Mouse (Mus musculus) thymus, postnatal 4 days (tissue): ENCODE results near the gene Gm44502.
"Not testable (repeated sequence)": the region's sequence is repeated elsewhere in the genome, so short reads cannot be mapped to it uniquely, and the experiment has no call there.

Experiments
- DNase-seq: peaks from one replicate; pipeline ENCODE4 v3.0.0; 2021

Gm44502 gene

DNA sequence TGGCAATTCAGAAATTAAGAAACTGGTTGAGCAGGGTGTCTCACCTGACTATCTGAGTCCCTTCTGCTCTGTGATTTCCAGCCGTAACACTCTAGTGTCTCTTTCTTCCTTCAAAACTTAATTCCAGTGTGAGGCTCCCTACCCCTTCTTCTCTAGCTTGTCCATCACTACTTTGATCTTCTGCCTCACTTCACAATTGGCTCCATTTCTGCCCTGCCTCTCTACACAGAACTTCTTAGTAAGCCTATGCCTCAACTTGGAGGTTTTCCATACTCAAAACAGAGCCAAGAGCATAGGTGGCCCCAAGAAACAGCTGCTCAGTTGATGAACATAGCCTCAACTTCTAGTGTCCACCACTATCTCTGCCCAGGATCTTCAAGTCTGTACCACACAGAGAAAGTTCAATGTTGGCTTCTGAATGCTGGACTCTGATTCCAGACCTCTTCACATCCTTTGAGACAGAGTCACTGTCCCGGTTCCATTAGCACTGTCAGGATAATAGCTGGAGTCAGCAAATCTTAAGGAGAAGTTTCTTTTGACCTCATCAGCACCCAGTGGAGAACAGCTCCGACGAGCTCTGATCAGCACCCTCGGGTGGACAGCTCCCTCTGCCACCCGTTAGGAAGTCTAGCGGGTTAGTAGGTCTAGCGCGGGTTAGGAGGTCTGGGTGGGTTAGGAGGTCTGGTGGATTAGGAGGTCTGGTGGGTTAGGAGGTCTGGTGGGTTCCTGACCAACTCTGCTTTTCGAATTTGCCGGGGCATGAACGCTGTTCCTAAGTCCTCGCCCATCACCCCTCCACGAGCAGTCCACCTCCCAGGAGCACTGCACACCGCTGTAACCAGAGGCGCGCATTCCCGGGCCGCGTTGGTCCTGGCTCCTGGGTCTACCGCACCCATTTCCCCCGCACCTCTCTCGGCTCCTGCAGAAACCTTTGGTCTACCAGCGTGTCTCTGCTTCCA is 23.7 kb upstream of the Gm44502 start:
- DNase-seq = peak; percentile 84

DNA sequence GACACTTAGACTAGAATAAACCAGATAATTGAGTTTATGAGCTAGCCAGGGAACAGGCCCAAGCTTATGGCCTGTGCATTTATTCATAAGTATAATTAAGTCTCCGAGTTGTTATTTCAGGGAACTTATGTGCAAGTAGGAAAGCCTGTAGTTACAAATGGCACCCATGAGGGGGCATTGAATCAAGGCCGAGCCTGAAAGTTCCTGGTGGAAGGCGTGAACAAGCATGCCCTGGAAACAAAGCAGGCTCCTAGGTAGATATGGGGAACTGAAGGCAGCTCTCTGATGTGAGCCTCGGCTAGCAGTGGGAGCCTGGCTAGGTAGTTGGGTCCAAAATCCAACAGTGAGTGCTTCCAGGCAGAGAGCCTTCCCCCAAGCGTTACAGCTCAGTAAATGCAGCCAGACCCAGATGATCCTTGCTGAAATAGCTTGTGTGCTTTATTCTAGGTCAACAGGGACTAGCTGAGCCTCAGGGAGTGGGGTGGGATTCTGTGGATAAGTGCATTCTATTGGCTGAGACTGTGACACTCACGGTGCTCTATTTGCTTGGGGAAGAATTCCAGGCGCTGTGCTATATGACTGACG is 13.1 kb upstream of the Gm44502 start:
- no peak for DNase-seq

DNA sequence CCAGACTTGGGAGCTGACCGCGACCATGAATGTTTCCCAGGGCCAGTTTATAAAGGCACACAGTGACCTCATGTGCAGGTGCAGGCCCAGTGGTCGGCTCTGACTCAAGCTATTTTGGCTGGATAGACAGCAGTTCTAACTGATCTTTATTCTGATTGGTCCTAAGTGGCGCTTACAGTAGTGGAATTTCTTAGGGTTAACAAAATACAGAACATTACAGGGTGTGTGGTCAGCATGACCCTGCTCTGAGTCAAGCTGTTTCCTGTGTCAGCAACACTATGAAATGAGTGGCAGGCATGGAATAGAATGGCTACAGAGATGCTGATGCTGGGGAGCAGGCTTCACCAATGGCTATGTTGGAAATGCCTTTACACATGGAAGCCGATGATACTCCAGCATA is 6.4 kb upstream of the Gm44502 start:
- no peak for DNase-seq

DNA sequence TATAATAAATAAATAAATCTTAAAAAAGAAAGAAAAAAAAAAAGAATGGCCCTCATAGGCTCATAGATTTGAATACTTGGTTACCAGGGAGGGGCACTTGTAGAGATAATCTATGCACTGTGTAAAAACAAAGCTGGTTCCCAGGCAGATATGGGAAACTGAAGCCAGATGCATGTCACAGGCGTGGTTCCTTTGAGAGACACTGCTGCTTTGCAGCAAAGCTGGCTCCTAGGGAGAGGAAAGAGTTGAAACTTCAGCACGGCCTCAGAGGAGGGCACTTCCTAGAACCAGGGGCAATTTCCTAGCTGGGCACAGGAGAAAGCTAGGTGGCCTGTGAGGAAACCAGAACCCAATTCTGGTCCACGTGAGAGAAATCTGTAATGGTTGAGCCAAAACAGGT is 4.6 kb upstream of the Gm44502 start:
- no peak for DNase-seq

DNA sequence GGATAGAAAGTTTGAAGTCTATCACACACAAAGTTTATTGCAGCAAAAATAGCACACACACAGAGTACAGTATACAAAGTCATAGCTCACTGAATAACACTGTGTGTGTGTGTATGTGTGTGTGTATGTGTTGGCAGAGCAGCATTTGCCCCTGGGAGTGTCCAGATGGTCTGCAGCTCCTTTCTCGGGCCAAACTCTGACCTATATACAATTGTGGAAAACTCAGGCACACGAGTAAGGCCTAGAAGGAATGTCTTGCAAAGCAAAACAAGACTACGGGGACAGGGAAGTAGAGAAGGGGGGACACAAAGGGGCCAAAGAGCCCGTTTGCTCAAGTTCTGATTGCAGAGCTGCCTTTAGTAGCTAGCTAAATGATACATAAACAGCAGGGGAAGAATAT is 3.5 kb upstream of the Gm44502 start:
- no peak for DNase-seq

DNA sequence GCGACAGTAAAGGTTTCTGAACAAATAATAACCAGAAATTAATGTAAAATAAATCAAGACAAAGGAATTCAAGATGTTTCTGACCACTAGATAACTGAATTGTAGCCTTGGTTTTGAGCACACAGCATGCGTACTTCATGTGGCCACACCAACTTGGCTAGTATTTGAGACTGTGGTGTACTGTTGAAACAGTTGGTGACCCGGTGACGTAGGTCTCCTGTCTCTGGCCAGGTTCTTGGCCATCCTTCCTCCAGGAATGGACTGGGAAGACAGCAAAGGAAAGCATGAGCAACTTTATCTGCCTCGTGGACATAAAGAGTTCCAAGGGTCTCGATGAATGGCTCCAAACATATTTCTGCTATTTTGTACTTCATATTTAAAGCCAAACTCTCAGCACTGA is 2.3 kb upstream of the Gm44502 start:
- no peak for DNase-seq

DNA sequence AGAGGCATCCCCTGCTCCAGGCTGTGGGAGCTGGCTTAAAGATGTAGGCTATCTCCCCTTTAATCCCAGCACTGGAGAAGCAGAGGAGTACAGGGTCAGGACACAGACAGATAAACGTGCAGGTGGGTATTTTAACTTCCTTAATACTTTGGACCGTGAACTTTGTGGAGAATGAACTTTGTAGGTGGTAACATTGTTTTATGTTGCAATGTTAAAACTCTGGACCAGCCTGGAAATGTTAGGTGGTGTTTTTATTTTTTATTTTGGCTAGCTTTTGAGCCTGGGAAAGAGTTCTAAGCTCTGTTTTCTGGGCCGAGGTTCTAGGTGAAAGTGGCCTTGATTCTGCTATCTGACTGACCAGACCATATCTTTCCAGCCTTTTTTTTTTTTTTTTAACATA is 1.8 kb upstream of the Gm44502 start:
- DNase-seq = no peak

DNA sequence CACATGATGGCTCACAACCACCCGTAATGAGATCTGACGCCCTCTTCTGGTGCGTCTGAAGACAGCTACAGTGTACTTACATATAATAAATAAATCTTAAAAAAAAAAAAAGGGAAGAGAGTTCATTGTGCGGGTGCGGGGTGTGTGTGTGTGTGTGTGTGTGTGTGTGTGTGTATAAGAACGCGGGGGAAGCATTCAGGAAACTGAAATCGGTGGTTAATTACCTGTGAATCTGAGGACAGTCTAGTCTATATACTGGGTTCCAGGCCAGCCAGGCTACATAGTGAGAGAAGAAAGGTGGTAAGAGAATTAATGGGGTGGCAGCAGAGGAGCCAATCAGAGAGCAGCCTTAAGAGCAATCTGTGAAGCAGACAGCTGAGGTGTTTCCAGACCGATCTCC is 1.3 kb upstream of the Gm44502 start:
- DNase-seq = not testable (repeated sequence)

DNA sequence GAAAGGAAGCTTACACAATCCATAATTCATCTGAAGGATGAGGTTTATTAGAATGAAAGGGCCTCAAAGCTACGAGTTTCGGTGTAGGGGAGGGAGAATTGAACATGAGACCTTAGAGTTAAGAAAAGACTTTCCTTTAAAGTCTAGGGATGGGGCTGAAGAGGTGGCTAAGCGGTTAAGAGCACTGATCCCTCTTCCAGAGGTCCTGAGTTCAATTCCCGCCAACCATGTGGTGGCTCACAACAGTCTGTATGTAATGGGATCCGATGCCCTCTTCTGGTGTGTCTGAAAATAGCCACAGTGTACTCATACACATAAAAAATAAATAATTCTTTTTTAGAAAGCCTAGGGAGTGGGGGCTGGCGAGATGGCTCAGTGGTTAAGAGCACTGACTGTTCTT is 845 bp upstream of the Gm44502 start:
- no peak for DNase-seq

DNA sequence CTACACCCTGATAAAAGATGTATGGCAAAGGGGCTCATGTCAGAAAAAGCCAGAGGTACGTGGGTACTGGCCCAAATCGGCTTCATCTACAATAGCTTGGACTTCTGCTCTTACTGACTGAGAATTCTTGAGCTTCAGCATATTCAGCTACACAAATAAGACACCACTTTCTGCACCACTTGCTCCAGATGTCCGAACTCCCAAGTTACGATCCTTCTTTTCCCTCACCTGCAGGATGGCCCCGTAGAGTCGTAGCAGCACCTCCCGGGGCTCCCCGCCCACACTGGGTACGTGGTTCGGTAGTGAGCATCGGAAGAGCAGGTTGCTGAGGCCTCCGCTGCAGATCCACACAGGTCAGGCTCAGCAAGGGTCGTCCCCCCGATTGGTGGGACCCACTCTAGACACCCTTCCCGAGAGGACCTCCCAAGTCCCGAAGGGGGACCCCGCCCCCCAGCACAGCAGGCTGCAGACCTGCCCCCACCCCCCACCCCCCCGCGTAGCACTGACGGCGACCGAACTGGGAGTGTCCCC is 610 bp downstream of the Gm44502 start:
- DNase-seq = no peak

DNA sequence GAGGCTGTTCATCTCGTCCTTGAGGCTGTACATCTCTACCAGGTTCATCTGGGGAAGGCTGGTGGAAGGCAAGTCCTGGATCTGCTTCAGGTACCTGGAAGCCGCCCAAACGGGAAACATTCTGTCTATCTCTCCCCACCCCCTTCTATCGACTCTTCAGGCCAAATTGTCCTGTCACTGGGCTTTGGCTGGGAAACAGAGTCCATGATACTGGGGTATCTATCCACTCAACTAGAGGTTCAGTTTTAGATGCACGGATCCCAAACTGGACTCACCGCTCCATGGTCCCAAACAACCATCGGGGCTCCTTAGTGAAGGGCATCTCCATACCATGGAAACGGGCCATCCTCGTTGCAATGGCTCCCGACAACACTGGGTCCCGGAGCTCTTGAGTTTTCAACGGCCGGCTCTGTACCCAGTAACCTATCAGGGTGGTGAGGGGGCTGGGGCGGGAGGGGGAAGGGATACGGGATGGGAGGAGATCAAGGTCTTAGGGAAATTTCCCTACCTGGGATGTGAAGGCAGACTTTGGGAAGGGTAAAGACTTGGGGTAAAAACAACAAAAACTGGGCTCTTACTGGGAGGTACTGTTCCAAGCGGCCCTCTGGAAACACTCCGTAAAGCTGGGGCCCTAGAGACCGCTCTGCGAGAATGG is 1.2 kb downstream of the Gm44502 start:
- no peak for DNase-seq

DNA sequence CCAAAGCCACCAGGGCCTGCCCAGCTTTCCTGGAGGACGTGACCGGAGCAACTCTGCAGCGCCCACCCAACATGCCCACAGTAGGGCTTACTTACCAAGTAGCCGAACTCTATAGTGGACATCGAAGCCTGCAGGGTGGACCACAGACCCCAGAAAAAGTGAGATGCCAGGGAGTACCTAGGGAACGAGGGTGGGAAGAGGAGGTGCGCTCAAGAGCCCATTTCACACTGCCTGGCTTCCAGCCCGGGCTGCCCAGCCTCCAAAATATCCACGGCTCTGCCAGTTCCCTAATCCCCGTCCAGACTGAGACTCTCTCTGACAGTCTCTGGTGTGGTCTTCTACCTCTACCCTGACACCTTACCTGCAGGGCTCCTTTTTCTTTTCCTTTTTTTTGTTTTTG is 2.8 kb downstream of the Gm44502 start:
- no peak for DNase-seq

DNA sequence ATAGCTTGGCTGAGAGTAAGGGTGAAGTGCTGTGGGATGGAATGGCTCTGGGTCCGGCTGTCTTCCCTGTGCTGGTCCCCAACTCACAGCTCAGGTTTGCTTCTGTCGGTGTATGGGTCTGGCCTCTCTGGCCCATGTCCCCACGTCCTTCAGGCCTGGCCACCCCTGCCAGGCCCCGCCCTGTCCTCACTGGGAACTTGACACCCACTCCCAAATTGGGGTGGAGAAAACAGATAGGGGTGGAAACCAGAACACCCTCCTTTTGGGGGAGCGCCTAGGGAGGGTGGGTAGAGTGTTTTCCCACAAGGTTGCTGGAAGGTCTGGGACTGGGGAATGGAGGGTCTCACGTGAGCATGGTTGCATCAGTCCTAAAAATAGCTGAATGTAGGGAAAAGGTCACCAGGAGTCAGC is 3.8 kb downstream of the Gm44502 start, which contains the start of gene Cpt1b:
Gene Cpt1b, minus strand, starts transcription at position 153 of the 411 bp plus-strand sequence.
- no peak for DNase-seq

DNA sequence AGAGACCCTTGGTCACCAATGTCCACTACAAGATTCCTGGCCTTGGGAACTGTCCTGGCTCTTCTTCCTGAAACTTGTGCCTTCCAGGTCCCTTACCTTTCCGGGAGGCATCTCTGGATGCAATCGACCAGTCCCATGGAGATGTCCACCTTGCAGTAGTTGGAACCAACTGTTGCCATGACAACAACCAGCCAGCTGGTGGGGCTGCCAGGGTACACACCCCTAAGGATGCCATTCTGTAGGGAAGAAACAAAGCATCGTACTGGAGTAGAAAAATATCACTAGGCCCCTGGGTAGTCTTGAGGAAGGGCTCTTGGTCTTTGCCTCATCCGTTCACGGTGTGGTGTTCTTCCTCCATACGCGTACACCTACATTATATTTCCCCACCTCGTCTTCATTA is 4.9 kb downstream of the Gm44502 start:
- no peak for DNase-seq

DNA sequence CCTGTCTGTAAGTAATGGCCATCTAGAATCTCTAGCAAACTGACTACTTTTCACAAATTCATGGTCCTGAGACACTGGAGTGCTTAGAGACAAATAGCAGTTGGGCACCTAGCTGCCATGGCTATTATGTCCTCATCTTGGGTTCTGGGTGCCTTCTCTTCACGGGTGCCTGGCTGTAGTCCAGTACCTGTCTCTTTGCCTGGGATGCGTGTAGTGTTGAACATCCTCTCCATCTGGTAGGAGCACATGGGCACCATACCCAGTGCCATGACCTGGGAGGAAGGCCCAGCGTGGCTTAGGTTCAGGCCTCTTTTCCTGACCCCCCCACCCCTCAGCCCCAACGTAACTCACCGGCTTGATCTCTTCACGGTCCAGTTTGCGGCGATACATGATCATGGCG is 7.6 kb downstream of the Gm44502 start:
- DNase-seq = no peak

DNA sequence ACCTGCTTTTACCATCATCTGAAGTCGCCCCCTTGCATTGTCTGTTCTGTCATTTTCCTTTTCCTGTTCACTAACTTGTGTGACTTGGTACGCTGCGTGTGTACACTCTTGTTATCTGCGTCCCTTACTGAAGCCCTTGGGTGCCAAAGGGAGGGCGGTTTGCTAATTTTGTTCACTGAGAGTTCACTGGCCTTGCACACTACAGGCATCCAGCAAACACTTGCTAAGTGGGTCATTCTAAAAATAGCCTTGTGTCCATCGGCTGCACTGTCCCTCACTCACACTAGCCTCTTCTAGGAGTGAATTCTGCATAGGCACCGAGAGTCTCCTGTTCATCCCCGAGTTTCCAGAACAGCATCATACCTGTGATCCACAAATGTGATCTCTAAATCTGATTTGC is 14.2 kb downstream of the Gm44502 start:
- DNase-seq = no peak

DNA sequence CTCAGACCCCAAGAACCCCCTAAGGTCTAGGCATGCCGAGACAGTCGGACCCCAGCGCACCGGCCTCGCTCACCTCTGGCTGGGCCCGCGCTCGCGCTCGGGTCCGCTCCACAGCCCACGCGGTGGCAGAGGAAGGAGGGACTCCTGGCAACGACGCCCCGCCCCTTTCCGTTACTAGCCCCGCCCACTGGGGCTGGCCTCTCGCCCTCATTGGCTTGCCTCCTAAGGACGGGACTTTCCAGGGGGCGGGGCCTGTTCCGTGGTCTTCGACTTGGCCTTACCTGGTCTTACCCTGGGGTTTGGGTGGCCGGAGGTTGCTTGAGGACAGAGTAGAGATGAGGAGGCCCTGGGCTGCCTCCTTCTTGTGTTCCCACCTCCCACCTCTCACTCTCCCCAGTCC is 19.4 kb downstream of the Gm44502 start, which contains the start of gene Syce3:
Gene Syce3, minus strand, starts transcription at position 386 of the 400 bp plus-strand sequence.
- no peak for DNase-seq

DNA sequence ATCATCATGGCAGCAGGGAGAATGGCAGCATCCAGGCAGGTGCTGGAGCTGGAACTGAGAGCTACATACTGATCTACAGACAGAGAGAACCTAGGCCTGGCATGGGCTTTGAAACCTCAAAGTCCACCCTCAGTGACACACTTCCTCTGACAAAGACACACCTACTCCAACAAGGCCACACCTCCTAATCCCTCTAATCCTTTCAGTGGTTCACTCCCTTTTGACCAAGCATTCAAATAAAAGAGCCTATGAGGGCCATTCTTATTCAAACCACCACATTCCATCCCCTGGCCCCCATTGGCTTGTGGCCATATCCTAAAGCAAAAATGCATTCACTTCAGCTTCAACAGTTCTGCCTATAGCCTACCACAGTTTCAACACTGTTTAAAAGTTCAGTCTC is 22.8 kb downstream of the Gm44502 start:
- DNase-seq = no peak

DNA sequence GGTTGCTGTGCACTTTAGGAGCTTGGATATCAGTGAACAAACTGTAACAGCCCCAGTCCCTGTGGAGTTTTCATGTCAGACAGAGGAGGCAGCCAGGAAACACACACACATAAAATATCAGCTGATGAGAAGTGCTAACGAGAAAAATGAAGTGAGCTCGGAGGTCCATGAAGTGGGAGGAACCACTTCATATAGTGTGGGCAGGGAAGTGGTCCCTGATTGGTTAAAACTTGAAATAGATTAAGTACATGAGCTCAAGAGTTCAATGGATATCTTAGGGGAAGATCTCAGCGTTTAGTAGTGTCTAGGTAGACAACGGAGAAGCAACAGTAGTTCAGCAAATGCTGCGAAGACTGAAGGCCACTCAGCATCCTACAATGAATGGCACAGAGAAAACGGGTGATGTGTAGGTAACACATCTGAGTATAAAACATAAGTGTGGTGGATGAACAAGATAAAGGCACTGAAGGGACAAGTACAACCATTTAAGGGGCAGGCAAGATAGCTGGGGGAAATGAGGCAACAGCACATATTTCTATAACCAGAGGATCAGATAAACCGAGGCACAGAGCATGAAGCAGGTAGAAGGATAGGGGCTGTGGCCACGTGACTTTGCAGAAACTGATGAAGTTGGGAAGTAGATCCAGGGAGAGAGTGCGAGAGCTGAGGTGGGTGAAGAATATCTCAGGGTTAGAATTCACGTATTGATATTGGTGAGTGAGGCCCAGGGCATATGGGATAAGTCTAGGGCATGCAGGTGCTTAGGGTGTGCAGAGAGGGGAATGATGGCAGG is 24.5 kb downstream of the Gm44502 start:
- DNase-seq = no peak

DNA sequence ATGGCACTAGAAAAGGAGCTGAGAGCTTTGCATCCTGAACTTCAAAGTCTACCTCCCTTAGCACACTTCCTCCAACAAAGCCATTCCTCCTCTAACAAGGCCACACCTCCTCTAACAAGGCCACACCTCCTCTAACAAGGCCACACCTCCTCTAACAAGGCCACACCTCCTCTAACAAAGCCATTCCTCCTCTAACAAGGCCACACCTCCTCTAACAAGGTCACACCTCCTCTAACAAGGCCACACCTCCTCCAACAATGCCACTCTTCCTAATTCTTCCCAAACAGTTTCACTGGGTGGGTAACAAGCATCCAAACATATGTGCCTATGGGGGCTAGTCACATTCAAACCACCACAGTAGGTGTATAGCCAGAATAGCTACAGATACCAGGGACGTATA is 27.0 kb downstream of the Gm44502 start:
- no peak for DNase-seq

DNA sequence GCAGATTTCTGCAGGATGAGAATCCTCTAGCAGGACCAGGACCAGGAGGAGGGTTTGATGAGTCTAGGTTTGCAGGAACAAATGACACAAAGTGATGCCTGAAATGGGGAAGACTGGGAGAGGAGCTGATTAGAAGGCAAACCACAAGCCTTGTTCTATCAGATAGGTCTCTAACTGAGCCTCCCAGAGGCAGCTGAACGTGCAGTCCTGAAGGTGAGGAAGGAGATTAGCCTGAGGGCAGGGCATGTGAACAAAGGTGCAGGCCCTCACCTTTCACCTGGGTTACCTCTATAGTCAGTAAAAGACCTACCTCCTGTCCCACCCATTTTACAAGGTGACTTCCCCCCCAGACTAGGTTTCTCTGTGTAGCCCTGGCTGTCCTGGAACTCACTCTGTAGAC is 29.8 kb downstream of the Gm44502 start:
- no peak for DNase-seq

DNA sequence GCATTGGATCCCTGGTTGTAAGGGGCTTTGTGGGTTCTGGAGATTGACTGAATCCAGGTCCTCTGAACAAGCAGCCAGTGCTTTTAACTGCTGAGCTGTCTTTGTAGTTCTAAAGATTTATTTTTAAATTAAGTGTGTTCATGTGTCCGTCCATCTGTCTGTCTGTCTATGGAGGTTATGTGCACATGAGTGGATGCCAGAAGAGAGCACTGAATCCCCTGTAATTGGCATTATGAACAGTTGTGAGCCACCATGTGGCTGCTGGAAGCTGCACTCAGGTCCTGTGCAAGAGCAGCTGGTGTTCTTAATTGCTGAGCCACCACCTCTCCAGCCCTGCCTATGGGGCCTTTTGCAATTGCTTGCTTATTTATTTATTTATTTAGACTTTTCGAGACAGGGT is 31.4 kb downstream of the Gm44502 start:
- no peak for DNase-seq

DNA sequence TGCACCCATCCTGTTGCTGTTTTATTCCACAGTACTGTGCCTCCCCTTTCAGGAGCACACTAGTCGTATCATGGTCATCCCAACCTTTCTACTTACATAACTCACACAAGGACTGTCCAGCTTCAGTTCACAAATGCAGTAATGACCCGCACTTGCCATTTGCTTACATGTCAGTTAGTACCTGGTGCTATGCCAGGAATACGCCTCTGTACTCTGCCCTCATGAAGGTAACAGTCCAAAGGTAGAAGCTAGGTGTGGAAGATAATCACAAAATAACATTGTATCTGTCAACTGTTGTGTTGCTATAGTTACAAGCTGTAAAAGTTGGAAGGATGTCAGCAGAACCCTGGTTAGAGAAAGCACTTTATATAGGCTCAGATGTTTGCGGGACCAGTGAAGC is 32.6 kb downstream of the Gm44502 start:
- DNase-seq = no peak
